Comparison of ENCODE assay signal across 9 mouse cellular contexts in the genomic region with DNA sequence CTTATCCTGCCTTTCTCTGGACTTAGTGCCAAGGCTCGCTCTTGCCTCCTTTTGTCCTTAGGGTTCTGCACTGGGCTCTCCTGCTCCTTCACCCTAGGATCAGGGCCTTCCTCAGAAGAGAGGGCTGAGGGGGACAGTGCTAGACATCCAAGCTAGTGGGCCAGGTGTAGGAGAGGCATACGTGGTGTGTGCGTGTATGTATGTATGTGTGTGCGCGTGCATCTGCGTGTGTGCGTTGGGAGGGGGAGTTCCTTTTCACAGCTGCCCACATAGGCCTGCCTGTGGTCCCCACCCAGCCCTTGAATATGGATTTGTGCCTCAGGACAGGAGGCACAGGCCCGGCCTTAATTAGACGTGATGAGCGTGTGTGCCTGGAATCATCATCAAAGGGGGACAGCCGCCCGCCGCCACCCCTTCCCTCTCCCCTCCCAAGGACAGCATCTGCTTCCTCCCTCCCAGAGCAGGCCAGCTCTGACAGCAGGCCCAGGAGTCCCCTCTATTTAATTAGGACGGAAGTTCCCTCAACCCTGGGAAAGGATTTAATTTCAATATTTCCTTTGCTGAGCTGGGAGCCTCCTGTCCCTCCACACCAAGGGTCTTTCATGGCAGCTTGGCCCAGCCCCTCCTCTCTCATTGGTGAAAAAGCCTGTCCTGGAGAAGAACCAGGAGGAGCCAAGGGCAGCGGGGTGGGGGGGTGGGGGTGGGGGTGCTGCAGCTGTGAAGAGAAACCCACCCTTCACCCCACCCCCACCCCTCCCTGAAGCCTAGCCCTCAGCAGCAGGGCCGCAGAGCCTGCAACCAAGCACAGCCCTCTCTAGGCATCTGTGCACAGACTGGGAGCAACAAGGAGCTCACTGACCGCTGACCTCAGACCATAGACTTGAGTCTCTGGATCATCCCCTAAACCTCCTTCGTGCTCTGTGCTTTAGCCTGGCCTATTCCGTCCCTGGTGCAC.
DNase-seq lines count a peak whose midpoint lies in the region; ATAC-seq lines count a peak whose summit lies in the region.
"Had no signal": no experiment of that assay in that cellular context is flagged by ENCODE, and none has a peak within 500 bp of the region (broad histone marks: within the 10 kb centered on the region; RNA-seq: fewer than 3 reads in every experiment).

No protein-coding gene starts in this region.

- H3K4me3 ChIP-seq in brown adipose tissue, adult 24 weeks (ENCODE audit: insufficient read depth, low read depth, low read length) = no peak overlapping the region
- no peak overlapping the region for H3K4me3 ChIP-seq in heart, embryonic 16.5 days (ENCODE audit: low read length)
- H3K4me3 ChIP-seq in midbrain, embryonic 10.5 days = peak overlapping the region; percentile 18; the same call in 1 of the 2 replicates

- H3K9me3 ChIP-seq in heart, embryonic 16.5 days (replicated peaks; ENCODE audit: control insufficient read depth, low read length) = no peaks in the 10 kb centered on the region
- no peaks in the 10 kb centered on the region for H3K9me3 ChIP-seq in midbrain, embryonic 10.5 days (replicated peaks)

- H3K4me2 ChIP-seq in heart, embryonic 16.5 days (ENCODE audit: low read depth, low read length) = no peak overlapping the region

- peaks cover 41% of the 10 kb centered on the region for H3K4me1 ChIP-seq in brown adipose tissue, adult 24 weeks (ENCODE audit: control insufficient read depth, insufficient read depth, insufficient read length, low read length)
- H3K4me1 ChIP-seq in heart, embryonic 16.5 days (ENCODE audit: control insufficient read depth, insufficient read depth, low read length) = peaks cover 10% of the 10 kb centered on the region
- peaks cover 97% of the 10 kb centered on the region for H3K4me1 ChIP-seq in midbrain, embryonic 10.5 days

- no peak overlapping the region for H3K9ac ChIP-seq in heart, embryonic 16.5 days (ENCODE audit: low read length)
- H3K9ac ChIP-seq: liver, embryonic 14.5 days had no signal

- DNase-seq in embryo, embryonic 11 days = peak; percentile 79
- peak; percentile 74 for DNase-seq in midbrain, embryonic 10.5 days (ENCODE audit: low spot score)
- no peak for DNase-seq in cerebellum, adult 9-11 months
- no peak for DNase-seq in layer of hippocampus, postnatal 14 days (ENCODE audit: low spot score in 2 of 2)
- DNase-seq in frontal cortex, postnatal 14 days (ENCODE audit: low spot score in 2 of 2) = no peak
- DNase-seq in testis, postnatal 14 days (ENCODE audit: low spot score) = no peak

- ATAC-seq in heart, embryonic 16.5 days (replicated peaks; ENCODE audit: extremely low read depth, insufficient read depth, low FRiP score) = peak; percentile 42; the same call in 1 of the 2 replicates

- WGBS in heart, embryonic 16.5 days = 61% methylated on average over 18 of the region's 19 CpGs
- WGBS in midbrain, embryonic 10.5 days = 42% methylated on average over 19 of the region's 19 CpGs

- no peaks in the 10 kb centered on the region for H3K36me3 ChIP-seq in heart, embryonic 16.5 days (ENCODE audit: control insufficient read depth, insufficient read depth)
- no peaks in the 10 kb centered on the region for H3K36me3 ChIP-seq in midbrain, embryonic 10.5 days

- peaks cover 15% of the 10 kb centered on the region for H3K27me3 ChIP-seq in heart, embryonic 16.5 days (ENCODE audit: control insufficient read depth, insufficient read depth, low read length)
- H3K27me3 ChIP-seq in midbrain, embryonic 10.5 days (ENCODE audit: low read depth, poor library complexity, severe bottlenecking) = peaks cover 50% of the 10 kb centered on the region

- peak overlapping the region; percentile 96 for H3K27ac ChIP-seq in brown adipose tissue, adult 24 weeks (replicated peaks; ENCODE audit: low read depth, low read length)
- H3K27ac ChIP-seq in heart, embryonic 16.5 days (ENCODE audit: low read length) = peak overlapping the region; percentile 56
- peak overlapping the region; percentile 86 for H3K27ac ChIP-seq in midbrain, embryonic 10.5 days (replicated peaks)
- H3K27ac ChIP-seq: liver, embryonic 14.5 days had no signal

Comparison
In these comparisons a context has a peak if more than half of its experiments do, and no peak if none do; other contexts are left out.
1. DNase-seq: peak in embryo, embryonic 11 days (single experiment) and midbrain, embryonic 10.5 days (single experiment); none in cerebellum, adult 9-11 months (single experiment), layer of hippocampus, postnatal 14 days (0 of 2), frontal cortex, postnatal 14 days (0 of 2) and testis, postnatal 14 days (single experiment).
2. Peak in every context shown above with its lines, with median percentiles within 50 percentile points of each other: H3K27ac ChIP-seq.